Mouse (Mus musculus) layer of hippocampus, adult 18-20 months (tissue): ENCODE measurements at regions not wholly inside any gene's neighbourhood (a gene's known extent, or its start where the extent isn't known, plus 50 kb on each side); places are given as distances from the start of the nearest gene placed in this dataset.

Experiments
- DNase-seq, 2 experiments: peaks; one replicate each; pipeline ENCODE4 v3.0.0; 2022; ENCODE audit warnings: low spot score in 2 of 2

GRCm38 (mm10) chr2:74930702-74931101, 105.1 kb downstream of the Mtx2 start:
- DNase-seq, result no peak

- DNase-seq, result no peak
Measured at GRCm38 (mm10) chr2:74933190-74933589, 107.6 kb downstream of the Mtx2 start.

GRCm38 (mm10) chr2:74933771-74934170, 108.2 kb downstream of the Mtx2 start:
- DNase-seq, result no peak

GRCm38 (mm10) chr2:74938711-74939110, 113.1 kb downstream of the Mtx2 start:
- DNase-seq, result no peak

GRCm38 (mm10) chr2:74941966-74942365, 116.4 kb downstream of the Mtx2 start:
- DNase-seq, result no peak

- no peak for DNase-seq
Measured at GRCm38 (mm10) chr2:74942611-74943198, 117.1 kb downstream of the Mtx2 start.

- no peak for DNase-seq
Measured at GRCm38 (mm10) chr2:74945185-74945749, 119.7 kb downstream of the Mtx2 start.

- DNase-seq, result no peak
Measured at GRCm38 (mm10) chr2:74951401-74952260, 126.0 kb downstream of the Mtx2 start.

- no peak for DNase-seq
Measured at GRCm38 (mm10) chr2:74954101-74954500, 128.5 kb downstream of the Mtx2 start.

GRCm38 (mm10) chr2:74955281-74956128, 129.9 kb downstream of the Mtx2 start:
- DNase-seq, result no peak

- no peak for DNase-seq
Measured at GRCm38 (mm10) chr2:74956129-74956450, 130.5 kb downstream of the Mtx2 start.

GRCm38 (mm10) chr2:74956556-74956955, 131.0 kb downstream of the Mtx2 start:
- no peak for DNase-seq

GRCm38 (mm10) chr2:74959936-74960335, 134.3 kb downstream of the Mtx2 start:
- no peak for DNase-seq

GRCm38 (mm10) chr2:74962416-74962815, 136.8 kb downstream of the Mtx2 start:
- DNase-seq, result no peak

- peak; percentile 66 to 90 for DNase-seq
Measured at GRCm38 (mm10) chr2:74964360-74964759, 138.8 kb downstream of the Mtx2 start.

- DNase-seq, result no peak
Measured at GRCm38 (mm10) chr2:74964980-74965379, 139.4 kb downstream of the Mtx2 start.

GRCm38 (mm10) chr2:74965384-74966060, 139.9 kb downstream of the Mtx2 start:
- no peak for DNase-seq

GRCm38 (mm10) chr2:74970611-74971265, 145.1 kb downstream of the Mtx2 start:
- no peak for DNase-seq

GRCm38 (mm10) chr2:74973386-74973785, 147.8 kb downstream of the Mtx2 start:
- no peak for DNase-seq

- DNase-seq, result peak in 1 of 2 experiments; percentile 17
Measured at GRCm38 (mm10) chr2:74974595-74975325, 149.2 kb downstream of the Mtx2 start.
